Mouse (Mus musculus) spleen, embryonic (tissue): ENCODE results near the gene Rpusd1.

ENCODE experiments used
- CTCF ChIA-PET: fragments of 350-600 bp; sonication (Branson Sonifier 250); formaldehyde crosslinking; loops from one replicate; lab custom pipeline; 2022; lab: Charles Lee

Rpusd1 gene

DNA sequence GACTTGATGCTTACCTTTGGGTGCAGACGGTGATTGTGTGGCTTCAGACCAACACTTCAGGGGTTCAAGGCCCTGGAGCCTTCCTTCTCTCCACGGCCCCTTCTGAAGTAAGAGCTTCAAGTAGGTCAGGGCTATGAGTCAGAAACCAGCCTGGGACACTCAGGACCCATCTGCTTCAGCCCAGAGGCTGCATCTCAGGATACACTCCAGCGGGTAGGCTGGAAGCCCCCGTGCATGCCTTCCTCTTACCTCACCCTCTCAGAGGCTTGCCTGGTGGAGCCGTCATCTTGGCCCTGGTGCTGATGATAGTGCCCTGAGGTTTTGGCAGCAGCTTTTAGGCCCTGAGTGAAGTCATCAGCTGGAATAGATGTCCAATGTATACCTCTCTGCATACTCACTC lies 7.8 kb downstream of the Rpusd1 start:
- CTCF ChIA-PET: no interaction called here

DNA sequence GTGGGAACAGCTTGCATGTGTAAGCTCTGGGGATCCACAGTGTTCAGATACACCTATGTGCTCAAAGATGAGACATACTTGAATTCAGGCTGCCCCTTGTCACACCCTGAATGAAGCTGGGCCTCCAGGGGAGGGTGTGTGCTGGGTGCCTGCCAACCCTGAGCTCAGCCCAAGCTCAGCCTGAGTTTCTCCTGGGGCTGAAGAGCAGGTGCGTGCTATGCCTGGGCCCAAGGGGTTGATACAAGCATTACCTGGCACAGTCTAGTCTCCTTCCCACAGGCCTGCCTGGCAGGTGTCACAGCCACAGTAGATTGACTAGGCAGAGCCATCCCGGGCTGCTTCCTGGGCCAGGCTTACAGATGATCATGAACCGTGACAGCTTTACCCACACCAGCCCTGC lies 8.3 kb downstream of the Rpusd1 start, which contains the start of gene Mslnl:
Gene Mslnl, plus strand, starts transcription at position 298 of the 400 bp plus-strand sequence.
- CTCF ChIA-PET: no interaction called here

DNA sequence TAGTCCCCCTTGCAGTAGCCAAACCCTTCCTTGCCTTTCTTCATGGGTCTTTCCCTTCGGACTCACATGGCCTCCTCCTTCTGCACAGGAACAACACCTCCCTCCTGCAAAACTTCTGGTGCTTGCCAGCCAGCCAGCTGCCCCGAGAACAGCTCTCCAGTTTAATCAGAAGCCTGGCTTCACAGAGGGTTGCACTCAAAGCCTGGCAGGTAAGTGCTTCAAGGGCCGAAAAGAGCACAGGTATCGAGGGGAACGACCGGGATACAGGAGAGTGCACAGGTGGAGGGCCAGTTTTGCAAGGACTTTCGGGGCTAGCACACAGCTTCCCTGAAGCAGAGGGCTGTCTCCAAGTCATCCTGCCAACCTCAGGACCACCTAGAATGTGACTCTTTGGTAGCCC lies 11.4 kb downstream of the Rpusd1 start:
- CTCF ChIA-PET: no interaction called here

DNA sequence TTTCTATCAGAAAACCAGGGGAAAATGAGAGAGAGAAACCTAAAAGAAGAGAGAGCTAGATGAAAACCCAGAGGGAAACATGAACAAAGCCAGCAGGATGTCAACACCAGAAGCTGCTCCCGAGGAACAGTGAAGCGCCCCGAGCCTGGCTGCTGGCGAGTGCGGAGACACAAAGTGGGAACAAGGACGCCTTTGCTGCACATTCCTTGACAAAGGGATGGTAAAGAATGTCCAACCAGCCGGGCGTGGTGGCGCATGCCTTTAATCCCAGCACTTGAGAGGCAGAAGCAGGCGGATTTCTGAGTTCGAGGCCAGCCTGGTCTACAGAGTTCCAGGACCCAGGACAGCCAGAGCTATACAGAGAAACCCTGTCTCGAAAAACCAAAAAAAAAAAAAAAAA lies 14.0 kb downstream of the Rpusd1 start:
- CTCF ChIA-PET: interaction anchor here (0.7 kb wide), 1 partner anchor 34 kb away, joined by 9 read pairs; no protein-coding TSS in a partner anchor

DNA sequence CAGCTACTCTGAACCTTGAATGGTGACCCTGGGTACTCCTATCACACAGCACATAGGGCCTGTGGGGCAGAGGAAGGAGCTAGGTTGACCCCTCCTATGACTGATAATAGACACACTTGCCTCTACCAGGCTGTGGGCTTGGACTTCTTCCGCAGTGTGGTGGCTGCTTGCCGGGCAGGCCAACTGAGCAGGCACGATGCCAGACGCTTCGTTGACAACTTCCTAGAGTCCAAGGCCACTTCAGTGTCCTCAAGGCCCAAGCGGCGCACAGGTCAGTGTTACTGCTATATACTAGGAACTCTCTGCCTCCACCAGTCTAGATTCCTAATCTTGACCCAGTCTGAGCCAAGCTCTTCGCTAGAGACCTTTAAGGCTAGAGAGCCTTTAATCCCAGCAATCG lies 16.4 kb downstream of the Rpusd1 start:
- CTCF ChIA-PET: no interaction called here

GRCm38 (mm10) chr17:25744311-25744710 lies 16.8 kb downstream of the Rpusd1 start:
- CTCF ChIA-PET: no interaction called here

DNA sequence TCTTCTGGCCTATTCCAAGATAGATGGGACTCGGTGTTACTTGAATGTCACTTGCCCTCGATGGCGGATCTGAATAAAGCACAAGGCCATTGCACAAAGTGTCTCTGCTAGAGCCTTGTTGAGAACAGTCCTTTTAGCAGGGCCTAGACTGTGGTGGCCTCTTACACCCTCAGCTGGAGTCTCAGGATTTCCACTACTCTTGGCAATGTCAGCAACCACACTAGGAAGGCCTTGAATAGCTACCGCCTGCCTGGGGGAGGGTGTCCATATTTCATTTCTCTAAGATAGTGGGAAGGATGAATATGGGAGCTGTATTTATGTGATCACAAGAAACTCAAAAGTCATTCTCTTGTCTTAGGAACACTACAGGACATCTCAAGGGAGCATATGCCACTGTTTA lies 20.8 kb downstream of the Rpusd1 start:
- CTCF ChIA-PET: no interaction called here

- CTCF ChIA-PET: no interaction called here
Observed at GRCm38 (mm10) chr17:25749314-25749713, 21.8 kb downstream of the Rpusd1 start.

DNA sequence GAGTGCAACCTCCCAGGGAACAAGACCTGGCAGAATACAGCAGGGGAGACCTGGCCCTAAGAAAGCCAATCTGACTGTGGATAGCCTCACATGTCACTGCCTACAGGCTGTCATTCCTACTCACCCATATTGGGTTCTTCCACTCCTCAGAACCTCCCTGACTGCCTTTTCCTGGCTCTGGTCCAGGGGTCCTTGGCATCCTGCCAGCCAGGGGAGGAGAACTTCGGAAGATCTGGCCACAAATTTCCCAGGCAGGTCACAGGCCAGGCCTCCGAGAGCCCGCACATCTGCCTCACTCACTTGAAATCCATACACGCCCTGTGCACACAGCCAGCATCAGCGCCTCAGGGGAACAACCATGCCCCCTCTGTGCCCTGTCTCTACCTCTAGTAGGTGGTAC lies 24.0 kb downstream of the Rpusd1 start:
- CTCF ChIA-PET: no interaction called here

DNA sequence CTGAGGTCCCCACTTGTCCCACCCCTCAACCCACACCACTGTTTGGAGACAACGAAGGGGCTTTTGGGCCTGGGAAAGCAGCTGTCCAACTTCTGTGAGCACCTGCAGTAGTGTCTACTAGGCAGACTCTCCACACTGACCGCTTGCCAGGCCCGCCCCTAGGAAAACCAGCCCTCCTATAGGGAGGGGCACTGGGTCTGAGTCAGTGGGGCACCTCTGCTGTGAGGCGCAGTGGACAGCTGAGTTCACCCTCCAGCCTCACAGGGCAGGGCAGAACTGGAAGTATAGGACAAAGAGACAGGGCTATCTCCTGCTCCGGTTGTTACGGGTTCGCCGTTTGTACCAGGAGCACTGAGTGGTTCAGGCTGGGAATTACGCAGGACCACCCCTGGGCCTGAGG lies 26.8 kb downstream of the Rpusd1 start, which contains the start of gene Msln:
Gene Msln, minus strand, starts transcription at position 138 of the 400 bp plus-strand sequence.
- CTCF ChIA-PET: no interaction called here

DNA sequence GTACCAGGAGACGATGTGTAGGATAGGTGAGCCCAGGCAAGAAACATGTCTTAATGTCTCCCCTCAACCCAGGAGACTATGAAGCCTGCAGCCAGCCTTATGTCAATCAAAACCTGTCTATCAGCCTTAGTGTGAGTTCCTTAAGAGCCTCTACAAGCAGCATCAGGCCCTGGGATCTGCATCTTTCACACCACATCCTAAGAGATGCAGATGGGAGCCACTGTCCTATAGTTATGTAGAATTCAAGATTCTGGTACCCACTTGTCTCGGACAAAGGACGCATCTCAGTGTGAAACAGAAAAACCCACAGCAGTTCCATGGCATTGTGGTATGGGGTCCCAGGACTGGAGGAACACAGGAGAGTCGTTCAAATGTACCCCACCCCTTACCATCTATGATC lies 27.6 kb downstream of the Rpusd1 start:
- CTCF ChIA-PET: no interaction called here

- CTCF ChIA-PET: no interaction called here
Observed at GRCm38 (mm10) chr17:25755627-25756377, 28.3 kb downstream of the Rpusd1 start.

GRCm38 (mm10) chr17:25756378-25757242 lies 29.1 kb downstream of the Rpusd1 start:
- CTCF ChIA-PET: no interaction called here

GRCm38 (mm10) chr17:25757691-25758090 lies 30.2 kb downstream of the Rpusd1 start:
- CTCF ChIA-PET: no interaction called here

DNA sequence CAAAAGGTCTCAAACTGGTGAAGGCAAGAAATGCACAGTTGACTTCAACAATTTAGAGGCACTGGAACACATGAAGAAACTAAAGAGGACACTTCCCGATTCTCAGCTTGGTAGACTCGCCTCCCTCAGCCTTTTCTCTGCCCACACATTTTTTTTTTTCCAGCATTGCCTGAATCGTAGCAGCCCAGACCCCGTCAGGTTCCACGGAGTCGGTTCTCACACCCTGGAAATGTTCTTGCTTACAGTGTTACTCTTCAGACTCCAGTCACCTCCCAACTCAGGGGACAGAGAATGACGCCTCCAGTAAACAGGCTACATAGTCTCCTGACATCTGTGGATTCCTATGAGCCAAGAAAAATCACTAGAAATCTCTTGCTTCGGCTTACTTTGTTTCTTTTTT lies 32.7 kb downstream of the Rpusd1 start:
- CTCF ChIA-PET: no interaction called here

GRCm38 (mm10) chr17:25761561-25761970 lies 34.1 kb downstream of the Rpusd1 start:
- CTCF ChIA-PET: no interaction called here

GRCm38 (mm10) chr17:25762591-25762990 lies 35.1 kb downstream of the Rpusd1 start:
- CTCF ChIA-PET: no interaction called here

GRCm38 (mm10) chr17:25765886-25766285 lies 38.4 kb downstream of the Rpusd1 start:
- CTCF ChIA-PET: no interaction called here

- CTCF ChIA-PET: interaction anchor here (0.6 kb wide), 1 partner anchor 10 kb away, joined by 4 read pairs; no protein-coding TSS in a partner anchor
Observed at GRCm38 (mm10) chr17:25769331-25769730, 41.9 kb downstream of the Rpusd1 start.

DNA sequence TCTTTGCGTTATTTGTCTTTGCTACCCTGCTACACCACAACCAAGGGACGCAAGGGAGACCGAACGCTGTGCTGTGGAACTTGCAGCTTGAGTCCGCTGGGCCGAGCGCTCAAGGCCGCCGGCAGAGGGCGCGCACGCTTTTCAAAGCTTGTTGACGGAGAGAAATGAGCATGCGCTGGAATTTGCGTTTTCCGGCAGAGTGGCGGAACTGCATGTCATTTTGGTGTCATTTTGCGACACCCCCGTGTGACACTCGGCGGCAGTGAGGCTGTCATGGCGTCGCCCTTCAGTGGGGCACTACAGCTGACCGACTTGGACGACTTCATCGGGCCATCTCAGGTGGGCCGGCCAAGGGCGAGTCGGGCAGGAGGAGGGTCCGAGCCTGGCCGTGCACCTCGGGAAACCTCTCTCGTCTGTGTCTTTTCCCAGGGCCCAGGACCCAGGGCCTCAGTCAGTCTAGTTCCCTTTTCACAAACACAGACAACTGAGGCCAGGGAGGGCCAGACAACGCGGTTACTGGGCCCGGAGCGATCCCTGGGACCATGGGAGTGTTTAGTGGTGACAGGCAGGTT lies 46.2 kb downstream of the Rpusd1 start, which contains the start of gene Narfl:
Gene Narfl, plus strand, starts transcription at position 228 of the 572 bp plus-strand sequence.
- CTCF ChIA-PET: interaction anchor here (0.6 to 1.8 kb wide), 2 partner anchors 19 to 61 kb away, joined by 3 to 15 read pairs; partner anchors contain the start of gene Fam173a

- CTCF ChIA-PET: interaction anchor here (0.5 to 0.8 kb wide), 2 partner anchors 34 to 58 kb away, joined by 4 to 9 read pairs; partner anchors contain the start of gene Stub1
Observed at GRCm38 (mm10) chr17:25775318-25776062, 48.0 kb downstream of the Rpusd1 start.
